Mouse (Mus musculus) forebrain, embryonic 13.5 days (tissue): ENCODE results near the gene Rundc1. TPM values are rescaled to one million over a fixed set of nuclear protein-coding genes. Genes with fewer than 3 reads are reported as not detected.
"Not testable (repeated sequence)": the region's sequence is repeated elsewhere in the genome, so short reads cannot be mapped to it uniquely, and the experiment has no call there.

Experiments
- ATAC-seq: fragments of 200-750 bp; cut with Nextera tagmentation; 2 replicates; pipeline ENCODE4 v1.8.0; 2017
- H3K27ac ChIP-seq: fragments of 300-500 bp; sonication (generic); 2 replicates; pipeline ENCODE4 v1.5.1; 2015; ENCODE audit warnings: inconsistent platforms, mild to moderate bottlenecking, moderate library complexity
- H3K27me3 ChIP-seq: fragments of 300-500 bp; sonication (generic); 2 replicates; pipeline ENCODE4 v1.6.1; 2015; ENCODE audit warnings: mild to moderate bottlenecking, inconsistent platforms
- H3K36me3 ChIP-seq: fragments of 300-500 bp; sonication (generic); 2 replicates; pipeline ENCODE4 v1.6.1; 2015; ENCODE audit warnings: mild to moderate bottlenecking, inconsistent platforms; ENCODE audit not compliant: poor library complexity, severe bottlenecking
- H3K4me1 ChIP-seq: fragments of 300-500 bp; sonication (generic); 2 replicates; pipeline ENCODE4 v1.6.1; 2015; ENCODE audit warnings: inconsistent platforms
- H3K4me2 ChIP-seq: fragments of 300-500 bp; sonication (generic); 2 replicates; pipeline ENCODE4 v1.6.1; 2015; ENCODE audit warnings: inconsistent platforms, mild to moderate bottlenecking, moderate library complexity
- H3K4me3 ChIP-seq: fragments of 300-500 bp; sonication (generic); 2 replicates; pipeline ENCODE4 v1.5.1; 2015; ENCODE audit warnings: mild to moderate bottlenecking, inconsistent platforms
- H3K9ac ChIP-seq: fragments of 300-500 bp; sonication (generic); 2 replicates; pipeline ENCODE4 v1.6.1; 2015; ENCODE audit warnings: mild to moderate bottlenecking, inconsistent platforms
- H3K9me3 ChIP-seq: fragments of 300-500 bp; sonication (generic); replicated peaks from 2 replicates; pipeline ENCODE4 v1.6.1; 2016; ENCODE audit warnings: inconsistent platforms
- WGBS: fragments of 180-500 bp; shearing (Covaris S2); methylation state at CpG from one replicate; pipeline ENCODE4 v1.1.7; 2015; 5-methylcytosine and 5-hydroxymethylcytosine counted together
- polyA plus RNA-seq: library from polyadenylated mRNA; unstranded; fragments of >200 nt; fragmentation: Nextera tagmentation; extraction: Ambion mirVana; gene quantifications from 2 replicates; pipeline ENCODE4 v1.2.1, GENCODE M21; 2015

The Rundc1 gene
- polyA plus RNA-seq, 1 experiment from 2014 or later = 24.2 TPM

DNA sequence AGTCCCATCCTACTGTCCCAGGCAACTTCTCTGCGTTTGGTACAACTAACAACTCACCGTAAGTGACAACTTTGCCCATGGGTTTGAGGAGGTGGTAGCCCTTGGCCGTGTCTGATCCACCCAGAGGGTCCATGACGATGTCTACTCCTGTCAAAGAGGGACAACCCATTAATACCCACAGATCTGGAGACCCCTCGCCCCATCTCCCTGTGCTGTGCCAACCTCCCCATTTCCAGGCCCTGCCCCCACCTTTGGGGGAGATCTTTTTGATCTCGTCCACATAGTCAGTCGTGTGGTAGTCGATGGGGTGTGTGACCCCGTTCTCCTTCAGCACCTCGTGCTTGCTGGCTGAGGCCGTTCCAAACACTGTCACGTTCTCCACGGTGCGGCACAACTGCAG is 37.3 kb downstream of the Rundc1 start:
- Histone ChIP-seq H3K27me3 (no peaks in the 10 kb centered on the region), H3K4me1 (peaks cover 37% of the 10 kb centered on the region), H3K9me3 (no peaks in the 10 kb centered on the region), H3K36me3 (peaks cover 59% of the 10 kb centered on the region), H3K27ac (peak overlapping the region; percentile 51; the same call in 1 of the 2 replicates), H3K9ac (no peak overlapping the region), H3K4me3 (no peak overlapping the region), H3K4me2 (peak overlapping the region; percentile 76)
- no peak for ATAC-seq
- WGBS = 76% methylated on average over 14 of the region's 14 CpGs

DNA sequence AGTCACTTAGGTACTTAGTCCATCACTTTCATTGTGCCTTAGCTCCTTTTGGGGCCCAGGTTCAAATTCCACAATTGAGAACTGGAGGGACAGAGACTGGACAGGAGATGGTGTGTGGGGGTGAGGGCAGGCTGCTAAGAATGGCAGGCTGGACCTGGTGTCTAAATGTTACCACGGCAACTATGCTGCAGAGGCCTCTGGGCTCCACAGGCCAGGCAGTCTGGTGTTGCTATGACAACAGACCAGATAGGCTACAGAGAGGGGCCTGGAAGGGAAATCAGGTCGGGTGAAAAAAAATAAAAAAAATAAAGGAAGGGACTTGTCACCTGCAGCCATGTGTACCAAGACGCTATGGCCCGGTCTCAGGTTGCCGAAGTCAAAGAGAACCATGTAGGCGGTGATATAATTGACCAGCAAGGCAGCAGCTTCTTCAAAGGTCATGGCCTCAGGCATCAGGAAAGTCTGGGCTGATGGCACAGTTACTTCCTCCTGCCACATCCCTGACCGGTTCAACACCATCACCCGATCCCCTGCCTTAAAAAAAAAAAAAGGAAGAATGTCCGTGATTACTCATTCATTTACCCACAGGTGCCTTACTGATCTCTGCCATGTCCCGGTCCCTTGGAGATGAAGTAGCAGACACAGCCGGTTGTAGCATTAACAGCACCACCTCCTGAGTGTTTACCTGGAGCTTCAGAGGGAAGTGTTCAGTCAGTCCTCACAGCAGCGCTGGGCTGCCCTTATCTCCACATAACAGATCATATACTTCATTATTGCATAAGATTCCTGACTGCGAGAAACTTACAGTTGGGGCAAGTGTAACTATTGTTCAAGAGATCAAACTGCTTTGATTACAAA is 37.9 kb downstream of the Rundc1 start:
- no peak for ATAC-seq
- 39% methylated on average over 13 of the region's 13 CpGs for WGBS
- Histone ChIP-seq H3K9me3 (no peaks in the 10 kb centered on the region), H3K27me3 (no peaks in the 10 kb centered on the region), H3K27ac (peak overlapping the region; percentile 51; the same call in 1 of the 2 replicates), H3K9ac (0 out of 2 replicates have a peak overlapping the region, but pooled peaks have one; percentile 75), H3K4me3 (peak overlapping the region; percentile 88), H3K36me3 (peaks cover 52% of the 10 kb centered on the region), H3K4me2 (peak overlapping the region; percentile 76), H3K4me1 (peaks cover 44% of the 10 kb centered on the region)

DNA sequence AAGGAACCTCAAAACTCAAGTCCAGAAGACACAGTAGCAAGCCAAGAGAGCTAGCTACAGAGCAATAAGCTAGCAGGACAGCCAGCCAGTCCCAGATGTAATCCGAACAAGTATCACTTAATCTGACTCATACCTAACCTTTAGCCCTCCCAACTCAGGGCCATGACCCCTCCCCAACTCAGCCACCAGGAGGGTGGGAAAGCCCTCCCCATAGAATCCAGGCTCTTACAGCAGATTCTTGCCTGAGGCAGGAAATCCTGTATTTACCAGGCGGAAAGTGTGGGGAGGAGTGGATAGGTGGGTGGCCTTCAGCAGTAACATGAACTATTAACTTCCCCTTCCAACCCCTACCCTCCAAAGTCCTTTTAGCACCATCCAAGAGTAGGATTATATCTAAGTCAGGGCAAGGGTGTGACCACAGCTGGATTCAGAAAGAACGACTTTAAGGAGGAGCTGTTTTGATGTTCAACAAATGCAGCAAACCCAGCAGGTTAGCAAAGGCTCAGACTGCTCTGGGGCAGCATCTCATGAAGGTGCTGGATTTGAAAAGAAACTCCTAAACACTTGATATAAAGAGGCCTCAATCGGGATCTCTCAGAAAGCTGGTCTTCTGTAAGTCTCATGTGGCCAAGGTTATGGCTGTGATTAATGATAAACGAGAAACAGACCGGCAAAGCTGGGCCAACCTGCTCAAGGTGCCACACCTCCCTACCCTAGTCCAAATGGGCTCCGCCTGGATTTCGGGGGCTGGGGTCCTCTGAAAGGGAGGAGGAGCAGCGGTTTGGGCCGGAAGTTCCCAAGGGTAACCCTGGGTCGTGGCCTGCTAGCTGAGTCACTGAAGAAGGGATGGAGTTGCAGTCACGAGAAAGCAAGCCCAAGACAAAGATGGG is 39.6 kb downstream of the Rundc1 start, which contains the start of gene Rnd2:
TSS of gene Rnd2 (plus strand) at position 789 of the 890 bp plus-strand sequence.
- 16% methylated on average over 12 of the region's 12 CpGs for WGBS
- H3K4me3 ChIP-seq = peak within 1 kb of the TSS; percentile 88
- peaks cover 49% of the 10 kb centered on the region for H3K4me1 ChIP-seq
- H3K27ac ChIP-seq = peak within 1 kb of the TSS; percentile 77
- H3K36me3 ChIP-seq = peaks cover 36% of the 10 kb centered on the region
- no peak for ATAC-seq
- H3K27me3 ChIP-seq = no peaks in the 10 kb centered on the region
- peak within 1 kb of the TSS; percentile 76 for H3K4me2 ChIP-seq
- H3K9ac ChIP-seq = peak within 1 kb of the TSS; percentile 75
- no peaks in the 10 kb centered on the region for H3K9me3 ChIP-seq

DNA sequence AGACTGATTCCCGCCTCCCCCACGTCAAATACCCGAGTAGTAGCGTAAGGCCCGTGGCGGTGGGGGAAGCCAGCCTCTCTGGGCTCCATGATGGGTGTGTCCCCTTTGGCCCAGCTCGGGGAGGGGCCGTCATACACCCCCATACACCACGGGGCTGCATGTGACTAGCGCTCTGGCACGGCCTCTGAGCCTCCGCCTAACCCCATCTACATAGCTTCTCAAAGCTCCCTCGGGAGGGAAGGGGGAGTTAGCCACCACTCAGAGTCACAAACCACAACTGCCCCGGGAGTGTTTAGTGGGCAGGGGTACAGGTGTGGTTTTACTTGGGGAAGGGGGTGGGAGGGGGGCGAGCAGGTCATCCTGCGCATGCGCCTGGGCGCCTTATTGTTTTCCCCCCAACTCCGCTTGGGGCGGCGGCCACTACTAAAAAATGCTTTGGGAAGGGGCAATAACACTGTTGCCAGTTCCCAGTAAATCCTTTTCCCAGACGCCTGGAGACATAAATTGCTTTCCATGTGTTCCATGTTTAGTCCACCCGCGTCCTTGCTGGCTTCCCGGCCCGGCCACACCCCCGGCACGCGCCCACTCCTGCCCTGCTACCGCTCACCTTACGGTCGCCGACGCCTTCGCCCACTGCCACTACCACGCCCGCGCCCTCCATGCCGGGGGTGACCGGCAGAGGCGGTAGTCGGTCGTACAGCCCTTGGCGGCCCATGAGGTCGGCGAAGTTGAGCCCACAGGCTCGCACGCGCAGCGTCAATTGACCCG is 40.4 kb downstream of the Rundc1 start:
- Histone ChIP-seq H3K9me3 (no peaks in the 10 kb centered on the region), H3K4me1 (peaks cover 55% of the 10 kb centered on the region), H3K4me2 (peak overlapping the region; percentile 76), H3K27me3 (no peaks in the 10 kb centered on the region), H3K9ac (peak overlapping the region; percentile 75), H3K4me3 (peak overlapping the region; percentile 88), H3K27ac (peak overlapping the region; percentile 77), H3K36me3 (peaks cover 28% of the 10 kb centered on the region)
- under 1% methylated on average over 51 of the region's 51 CpGs for WGBS
- ATAC-seq = peak; percentile 48

DNA sequence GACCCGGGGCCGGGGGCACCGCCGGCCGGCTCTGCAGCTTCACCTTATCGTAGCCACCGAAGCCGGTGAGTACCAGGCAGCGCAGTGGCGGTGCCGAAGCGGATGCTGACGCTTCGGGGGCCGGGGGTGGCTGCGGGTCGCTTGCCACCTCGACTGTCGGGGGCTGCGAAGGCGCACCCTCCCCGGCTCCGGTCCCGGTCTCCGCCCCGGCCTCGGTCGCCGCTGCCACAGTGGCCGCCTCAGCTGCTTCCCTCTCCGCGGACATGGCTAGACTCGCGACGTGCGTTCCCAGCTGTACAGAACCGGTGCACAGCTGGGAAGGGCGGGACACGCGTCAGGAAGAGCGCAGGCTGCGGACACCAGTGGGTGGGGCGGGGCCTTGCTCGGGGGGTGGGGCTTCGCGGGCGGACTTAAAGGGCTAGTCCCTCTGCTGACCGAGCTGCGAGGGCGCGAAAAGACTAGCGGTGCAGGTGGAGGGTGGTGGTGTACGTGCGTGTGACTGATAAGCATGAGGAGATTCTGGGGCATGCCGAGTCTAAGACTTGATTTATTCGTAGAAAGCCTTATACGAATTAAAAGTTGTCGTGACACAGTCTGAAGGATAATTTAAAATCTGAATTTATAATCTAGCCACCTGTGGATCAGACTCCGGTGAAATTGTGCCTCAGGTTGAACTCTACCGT is 41.1 kb downstream of the Rundc1 start, which contains the start of gene Vat1:
TSS of gene Vat1 (minus strand) at position 362 of the 683 bp plus-strand sequence.
- WGBS = 2% methylated on average over 54 of the region's 60 CpGs
- ATAC-seq = peak; percentile 67
- Histone ChIP-seq H3K4me1 (peaks cover 62% of the 10 kb centered on the region), H3K9ac (peak within 1 kb of the TSS; percentile 75), H3K27ac (peak within 1 kb of the TSS; percentile 77), H3K9me3 (no peaks in the 10 kb centered on the region), H3K4me2 (peak within 1 kb of the TSS; percentile 85), H3K27me3 (no peaks in the 10 kb centered on the region), H3K36me3 (peaks cover 28% of the 10 kb centered on the region), H3K4me3 (peak within 1 kb of the TSS; percentile 88)

DNA sequence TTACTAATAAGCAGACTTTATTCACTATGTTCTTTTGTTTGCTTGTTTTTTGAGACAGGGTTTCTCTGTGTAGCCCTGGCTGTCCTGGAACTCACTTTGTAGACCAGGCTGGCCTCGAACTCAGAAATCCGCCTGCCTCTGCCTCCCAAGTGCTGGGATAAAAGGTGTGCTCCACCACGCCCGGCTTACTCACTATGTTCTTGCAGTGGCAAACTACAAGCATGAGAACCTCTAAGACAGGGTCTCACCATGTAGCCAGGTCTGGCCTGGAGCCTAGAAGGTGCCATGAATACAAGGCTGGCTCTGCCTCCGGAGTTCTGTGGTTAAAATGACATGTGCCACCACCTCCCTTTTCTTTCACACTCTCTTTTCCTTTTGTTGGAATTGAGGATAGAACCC is 41.7 kb downstream of the Rundc1 start:
- H3K36me3 ChIP-seq = peaks cover 27% of the 10 kb centered on the region
- peak overlapping the region; percentile 76 for H3K4me2 ChIP-seq
- not testable (repeated sequence) for H3K9ac ChIP-seq, ATAC-seq, H3K27ac ChIP-seq, H3K27me3 ChIP-seq, H3K9me3 ChIP-seq
- peaks cover 68% of the 10 kb centered on the region for H3K4me1 ChIP-seq
- H3K4me3 ChIP-seq = peak overlapping the region; percentile 88
- WGBS = 64% methylated on average over 5 of the region's 5 CpGs

DNA sequence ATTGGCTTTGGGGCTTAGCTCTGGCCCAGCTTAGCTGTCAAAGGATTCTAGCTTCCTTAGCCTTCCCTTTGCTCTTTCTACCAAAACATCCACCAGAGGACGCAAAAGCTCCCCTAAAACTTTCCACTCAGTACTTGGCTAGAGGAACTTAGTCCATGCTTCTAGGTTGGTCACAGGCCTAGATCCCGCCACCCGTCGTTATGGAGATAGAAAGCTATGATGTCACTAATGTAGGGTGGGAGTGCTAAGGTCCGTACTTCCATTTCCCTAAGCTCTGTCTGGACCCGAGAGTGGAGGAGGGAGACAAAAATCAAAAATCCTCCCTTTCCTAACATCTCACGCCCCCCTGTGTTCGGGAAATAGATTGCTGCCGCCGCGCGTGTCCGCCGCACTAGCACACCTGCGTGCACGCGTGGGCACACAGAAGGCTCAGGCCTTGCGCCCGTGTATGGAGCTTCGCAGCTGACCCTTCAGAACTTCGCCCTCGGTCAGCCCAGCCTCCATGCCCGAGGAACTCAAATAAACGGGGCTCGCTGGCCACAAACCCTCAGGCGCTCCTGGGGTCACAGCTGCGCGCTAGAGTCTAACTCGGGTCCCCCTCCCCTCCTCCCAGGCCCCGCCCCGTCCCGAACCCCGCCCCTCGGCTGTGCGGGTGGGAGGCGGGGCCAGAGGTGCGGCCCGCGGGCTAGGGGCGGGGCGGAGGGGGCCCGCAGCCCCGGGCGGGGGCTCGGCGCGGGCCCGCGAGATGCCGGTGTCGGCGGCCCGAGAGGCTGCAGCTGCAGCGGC is 42.8 kb downstream of the Rundc1 start:
- Histone ChIP-seq H3K4me3 (peak overlapping the region; percentile 78), H3K4me1 (peaks cover 71% of the 10 kb centered on the region), H3K27ac (peak overlapping the region; percentile 85), H3K9ac (peak overlapping the region; percentile 88), H3K9me3 (no peaks in the 10 kb centered on the region), H3K36me3 (peaks cover 16% of the 10 kb centered on the region), H3K27me3 (no peaks in the 10 kb centered on the region), H3K4me2 (peak overlapping the region; percentile 85)
- 1% methylated on average over 51 of the region's 54 CpGs for WGBS
- ATAC-seq = peak; percentile 54

DNA sequence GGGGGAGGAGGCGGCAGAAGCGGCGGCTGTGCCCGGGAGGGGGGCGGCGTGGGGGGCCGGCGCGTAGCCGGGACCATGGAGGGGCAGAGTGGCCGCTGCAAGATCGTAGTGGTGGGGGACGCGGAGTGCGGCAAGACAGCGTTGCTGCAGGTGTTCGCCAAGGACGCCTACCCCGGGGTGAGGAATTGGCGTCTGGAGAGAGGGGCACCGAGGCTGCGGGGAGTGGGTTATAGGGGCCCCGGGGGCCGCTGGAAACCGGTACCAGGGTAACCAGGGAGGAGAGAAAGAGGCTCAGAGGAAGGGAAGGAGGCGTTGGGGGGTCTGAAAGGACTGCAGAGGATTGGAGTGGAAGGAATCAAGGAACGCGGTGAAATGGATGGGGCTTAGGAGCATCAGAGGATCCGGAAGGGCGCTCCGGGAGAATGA is 43.4 kb downstream of the Rundc1 start:
- H3K9ac ChIP-seq = peak overlapping the region; percentile 88
- no peaks in the 10 kb centered on the region for H3K27me3 ChIP-seq
- H3K4me3 ChIP-seq = peak overlapping the region; percentile 78
- H3K4me2 ChIP-seq = peak overlapping the region; percentile 85
- H3K36me3 ChIP-seq = peaks cover 11% of the 10 kb centered on the region
- 0% methylated on average over 29 of the region's 31 CpGs for WGBS
- H3K9me3 ChIP-seq = no peaks in the 10 kb centered on the region
- H3K27ac ChIP-seq = peak overlapping the region; percentile 85
- ATAC-seq = peak; percentile 11
- peaks cover 71% of the 10 kb centered on the region for H3K4me1 ChIP-seq

DNA sequence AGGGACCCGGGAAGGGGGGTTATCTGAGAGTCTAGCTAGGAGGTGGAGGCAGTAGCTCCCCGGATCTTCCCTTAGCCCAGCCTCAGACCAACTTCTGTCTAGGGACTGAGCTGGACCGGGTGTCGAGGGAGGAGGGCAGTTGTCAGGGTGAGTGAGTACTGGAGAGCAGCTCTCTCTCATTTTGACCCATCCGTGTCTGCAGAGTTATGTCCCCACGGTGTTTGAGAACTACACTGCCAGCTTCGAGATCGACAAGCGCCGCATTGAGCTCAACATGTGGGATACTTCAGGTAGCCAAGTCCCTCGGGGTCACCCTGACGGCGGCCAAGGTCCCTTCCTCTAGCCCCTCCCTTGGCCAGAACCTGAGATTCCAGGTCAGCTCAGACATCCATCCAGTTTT is 43.8 kb downstream of the Rundc1 start:
- peaks cover 68% of the 10 kb centered on the region for H3K4me1 ChIP-seq
- peak overlapping the region; percentile 78 for H3K4me3 ChIP-seq
- H3K27me3 ChIP-seq = no peaks in the 10 kb centered on the region
- H3K27ac ChIP-seq = peak overlapping the region; percentile 85
- H3K9me3 ChIP-seq = no peaks in the 10 kb centered on the region
- 4% methylated on average over 13 of the region's 13 CpGs for WGBS
- peak overlapping the region; percentile 85 for H3K4me2 ChIP-seq
- no peak for ATAC-seq
- peak overlapping the region; percentile 88 for H3K9ac ChIP-seq
- peaks cover 11% of the 10 kb centered on the region for H3K36me3 ChIP-seq

DNA sequence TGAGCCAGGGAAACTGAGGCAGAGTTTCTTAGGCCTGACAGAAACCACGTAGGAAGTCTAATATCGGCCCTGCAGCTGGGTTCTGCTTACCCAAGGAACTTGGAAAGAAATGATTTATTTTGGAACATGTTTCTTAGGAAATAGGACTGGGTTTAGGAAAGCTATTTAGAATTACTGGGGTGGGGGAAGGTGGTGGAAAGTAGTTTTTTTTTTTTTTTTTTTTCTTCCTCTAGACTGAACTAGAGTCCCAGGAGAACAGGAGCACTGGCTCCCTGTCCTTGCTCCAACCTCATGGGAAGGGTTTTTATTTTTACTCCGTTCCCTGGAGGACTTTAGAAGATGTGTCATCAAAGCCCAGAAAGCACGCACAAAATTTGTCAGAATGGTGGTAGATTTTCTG is 44.3 kb downstream of the Rundc1 start:
- Histone ChIP-seq H3K9ac (peak overlapping the region; percentile 88), H3K4me1 (peaks cover 65% of the 10 kb centered on the region), H3K27ac (no peak overlapping the region), H3K9me3 (no peaks in the 10 kb centered on the region), H3K36me3 (peaks cover 11% of the 10 kb centered on the region), H3K4me2 (peak overlapping the region; percentile 85), H3K4me3 (peak overlapping the region; percentile 78), H3K27me3 (no peaks in the 10 kb centered on the region)
- 68% methylated on average over 4 of the region's 4 CpGs for WGBS
- no peak for ATAC-seq
